Mouse (Mus musculus) embryonic fibroblast, embryonic 13.5 days (primary cell): Measurements from ENCODE around the gene Cdk15. TPM values are rescaled to one million over a fixed set of nuclear protein-coding genes. Genes with fewer than 3 reads are reported as not detected.

ENCODE experiments used
- H3K27ac ChIP-seq: 2 replicates; pipeline ENCODE4 v1.5.1; 2012; ENCODE audit warnings: low read length, control low read depth, inconsistent platforms; ENCODE audit not compliant: insufficient read depth
- H3K4me1 ChIP-seq: 2 replicates; pipeline ENCODE4 v1.6.1; 2011; ENCODE audit warnings: low read length; ENCODE audit not compliant: control insufficient read depth, insufficient read depth
- H3K4me3 ChIP-seq: 2 replicates; pipeline ENCODE4 v1.5.1; 2011; ENCODE audit warnings: mild to moderate bottlenecking, control low read depth, low read length; ENCODE audit not compliant: insufficient read depth
- CTCF ChIP-seq: IDR thresholded peaks from 2 replicates; pipeline ENCODE4 v1.5.1; 2011; ENCODE audit warnings: mild to moderate bottlenecking, control low read depth, low read length, moderate library complexity, borderline replicate concordance; ENCODE audit not compliant: insufficient read depth
- POLR2A ChIP-seq: IDR thresholded peaks from 2 replicates; pipeline ENCODE4 v1.6.1; 2011; ENCODE audit warnings: low read depth, mild to moderate bottlenecking, control low read depth, low read length, moderate library complexity
- polyA plus RNA-seq: library from polyadenylated mRNA; stranded (reverse); fragments of >200 nt; gene quantifications from 2 replicates; pipeline ENCODE4 v1.2.4, GENCODE M21; 2011; ENCODE audit warnings: low read depth; ENCODE audit not compliant: missing spikeins, insufficient read length

Cdk15 gene
- polyA plus RNA-seq, result 0.74 and 0.94 TPM in 2 replicates

DNA sequence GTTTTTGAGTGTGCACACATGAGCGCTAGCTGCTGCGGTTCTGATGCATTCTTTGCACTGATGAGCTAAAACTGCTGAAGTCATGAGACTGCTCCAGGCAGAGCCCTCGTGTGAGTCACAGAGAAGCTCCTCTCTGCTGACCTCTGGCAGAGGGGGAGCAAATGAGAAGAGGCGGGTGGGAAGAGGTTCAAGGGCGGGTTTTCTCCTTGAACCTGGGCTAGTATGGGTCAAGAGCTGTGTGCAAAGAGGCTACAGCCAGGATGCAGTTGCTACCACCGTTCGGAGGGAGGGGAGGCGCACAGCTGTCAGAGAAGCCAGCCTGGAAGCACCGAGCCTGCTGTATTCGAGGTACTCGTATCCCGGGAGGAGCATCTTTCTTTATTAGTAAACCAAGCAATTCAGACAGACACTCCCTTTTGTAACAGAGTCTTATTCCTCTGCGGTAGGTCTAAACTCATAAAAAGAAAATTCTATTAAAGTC is at the start of gene Cdk15:
TSS of gene Cdk15 (plus strand) at position 156 of the 481 bp plus-strand sequence.
- TF ChIP-seq CTCF, result no peak
- no peak for TF ChIP-seq POLR2A
- Histone ChIP-seq H3K27ac (peak within 1 kb of the TSS; percentile 14; the same call in 1 of the 2 replicates), H3K4me1 (peaks cover 9% of the 10 kb centered on the region; the same call in 1 of the 2 replicates), H3K4me3 (no peak within 1 kb of the TSS)

DNA sequence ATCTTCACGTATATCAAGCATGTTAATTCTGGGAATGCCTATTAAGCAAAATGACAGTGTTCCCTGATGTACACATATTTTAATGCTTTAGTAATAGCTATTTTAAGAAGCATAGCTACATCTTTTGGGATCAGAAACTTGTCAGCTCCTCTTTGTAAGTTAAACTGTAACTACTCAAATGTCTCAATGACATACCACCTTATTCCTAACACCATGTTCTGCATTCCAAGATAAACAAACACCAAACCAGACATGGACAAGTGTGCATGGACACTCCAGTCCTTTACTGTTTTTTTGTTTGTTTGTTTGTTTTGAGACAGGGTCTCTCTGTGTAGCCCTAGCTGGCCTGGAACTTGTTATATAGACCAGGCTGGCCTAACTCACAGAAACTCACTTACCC is 48.4 kb upstream of the Cdk15 start:
- no peaks in the 10 kb centered on the region for H3K4me1 ChIP-seq
- H3K4me3 ChIP-seq, result no peak overlapping the region
- TF ChIP-seq POLR2A (no peak), CTCF (no peak)
- no peak overlapping the region for H3K27ac ChIP-seq

DNA sequence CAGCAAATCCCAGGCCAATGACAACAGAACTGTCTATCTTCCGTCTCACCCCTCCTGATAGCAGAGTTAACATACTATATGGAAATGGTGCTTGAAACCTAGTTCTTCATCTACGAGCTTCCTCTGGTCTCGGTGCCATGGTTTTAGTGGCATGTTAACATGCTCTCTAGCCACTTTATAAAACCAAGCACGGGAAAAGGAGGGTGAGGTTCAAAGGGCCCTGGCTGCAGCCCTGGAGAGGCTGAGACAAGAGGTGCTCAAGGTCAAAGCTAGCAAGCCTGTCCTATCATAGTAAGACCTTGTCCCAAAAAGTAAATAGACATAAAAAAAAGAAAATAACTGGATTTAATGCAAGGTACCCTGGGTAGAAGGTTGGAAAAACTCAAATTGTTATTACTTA is 45.1 kb upstream of the Cdk15 start:
- no peak overlapping the region for H3K4me3 ChIP-seq
- no peak overlapping the region for H3K27ac ChIP-seq
- no peak for TF ChIP-seq CTCF
- no peak for TF ChIP-seq POLR2A
- H3K4me1 ChIP-seq, result no peaks in the 10 kb centered on the region

DNA sequence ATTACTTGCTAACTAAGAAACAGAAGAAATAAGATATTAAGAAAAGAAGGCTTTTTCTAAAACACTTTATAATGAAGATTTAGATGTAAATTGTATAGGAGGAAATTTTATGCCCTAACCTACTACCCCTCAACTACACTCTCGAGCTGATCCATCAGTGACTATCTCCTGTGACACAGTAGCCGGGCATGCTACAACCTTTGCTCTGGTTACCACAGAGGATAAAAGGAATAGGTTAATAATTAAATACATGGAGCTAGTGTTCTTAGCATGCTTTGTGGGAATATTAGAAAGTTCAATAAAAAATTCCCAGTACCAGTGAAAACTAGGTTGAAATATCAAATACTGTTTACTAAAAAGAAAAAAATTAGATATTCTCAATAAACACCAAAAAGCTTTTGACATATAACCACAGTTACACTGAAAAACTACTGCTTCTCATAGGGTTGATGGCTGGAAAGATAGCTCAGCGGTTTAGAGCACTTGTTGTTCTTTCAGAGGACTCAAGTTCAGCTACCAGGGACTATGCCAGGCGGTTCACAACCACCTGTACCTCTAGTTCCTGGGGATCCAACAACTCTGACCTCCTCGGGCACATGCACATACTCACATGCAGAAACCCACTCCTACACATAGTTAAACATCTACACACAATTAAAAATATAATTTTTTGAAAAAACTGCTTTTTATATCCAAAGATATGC is 44.5 kb upstream of the Cdk15 start:
- no peaks in the 10 kb centered on the region for H3K4me1 ChIP-seq
- no peak overlapping the region for H3K4me3 ChIP-seq
- TF ChIP-seq POLR2A (no peak), CTCF (no peak)
- H3K27ac ChIP-seq, result no peak overlapping the region

DNA sequence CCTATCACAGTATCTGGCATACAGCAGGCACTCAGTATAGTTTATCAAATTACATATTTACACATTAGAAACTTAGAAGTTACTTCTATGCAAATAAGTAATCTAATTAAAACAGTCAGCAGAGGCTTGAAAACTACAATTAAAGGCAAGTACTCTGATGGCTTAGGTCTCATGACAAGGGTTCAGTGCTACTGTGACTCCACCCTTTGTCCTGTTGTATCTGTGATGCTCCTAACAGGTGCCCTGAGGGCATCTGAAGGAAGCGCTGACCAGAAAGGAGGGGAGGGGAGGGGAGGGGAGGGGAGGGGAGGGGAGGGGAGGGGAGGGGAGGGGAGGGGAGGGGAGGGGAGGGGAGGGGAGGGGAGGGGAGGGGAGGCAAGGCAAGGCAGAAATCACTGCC is 43.8 kb upstream of the Cdk15 start:
- no peak overlapping the region for H3K27ac ChIP-seq
- TF ChIP-seq POLR2A, result no peak
- no peak for TF ChIP-seq CTCF
- H3K4me3 ChIP-seq, result no peak overlapping the region
- H3K4me1 ChIP-seq, result no peaks in the 10 kb centered on the region

DNA sequence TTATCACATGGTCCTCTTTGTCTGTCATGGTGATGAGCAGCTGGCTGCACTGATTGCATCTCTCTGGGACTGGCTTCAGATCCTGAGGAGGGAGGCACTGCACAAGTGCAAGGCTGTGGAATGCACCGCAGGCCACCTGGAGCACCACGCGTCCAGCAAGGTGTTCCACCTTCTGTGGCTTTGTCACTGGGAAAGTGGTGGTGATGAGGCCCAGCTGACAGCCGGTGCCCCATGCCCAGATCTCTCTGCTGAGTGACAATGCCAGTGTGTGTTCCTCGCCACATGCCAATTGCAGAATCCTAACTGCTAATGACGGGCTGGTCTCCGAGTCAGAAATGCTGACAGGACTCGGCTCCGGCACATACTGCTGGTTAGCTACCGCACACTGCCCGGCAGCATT is 41.3 kb upstream of the Cdk15 start:
- no peak overlapping the region for H3K27ac ChIP-seq
- no peak for TF ChIP-seq CTCF
- TF ChIP-seq POLR2A, result no peak
- no peak overlapping the region for H3K4me3 ChIP-seq
- H3K4me1 ChIP-seq, result no peaks in the 10 kb centered on the region

DNA sequence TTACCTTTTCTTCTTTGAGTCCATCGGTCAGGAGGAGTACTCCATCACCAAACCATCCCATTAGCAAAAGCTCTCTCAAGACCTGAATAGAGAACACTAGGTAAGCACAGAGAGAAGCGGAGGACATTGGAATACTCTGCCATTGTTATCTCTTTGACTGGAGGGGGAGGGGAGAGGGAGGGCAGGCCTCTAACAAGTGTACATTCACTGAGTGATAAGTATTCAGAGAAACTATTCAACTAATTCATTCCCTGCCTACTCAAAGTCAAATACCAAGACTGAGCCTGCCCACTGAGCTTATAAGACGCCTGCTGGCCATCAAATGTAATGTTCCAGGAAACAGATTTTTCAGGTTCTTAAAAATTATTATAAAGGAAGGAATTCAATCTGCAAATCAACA is 36.3 kb upstream of the Cdk15 start:
- no peaks in the 10 kb centered on the region for H3K4me1 ChIP-seq
- H3K27ac ChIP-seq, result no peak overlapping the region
- no peak overlapping the region for H3K4me3 ChIP-seq
- TF ChIP-seq POLR2A (no peak), CTCF (no peak)

DNA sequence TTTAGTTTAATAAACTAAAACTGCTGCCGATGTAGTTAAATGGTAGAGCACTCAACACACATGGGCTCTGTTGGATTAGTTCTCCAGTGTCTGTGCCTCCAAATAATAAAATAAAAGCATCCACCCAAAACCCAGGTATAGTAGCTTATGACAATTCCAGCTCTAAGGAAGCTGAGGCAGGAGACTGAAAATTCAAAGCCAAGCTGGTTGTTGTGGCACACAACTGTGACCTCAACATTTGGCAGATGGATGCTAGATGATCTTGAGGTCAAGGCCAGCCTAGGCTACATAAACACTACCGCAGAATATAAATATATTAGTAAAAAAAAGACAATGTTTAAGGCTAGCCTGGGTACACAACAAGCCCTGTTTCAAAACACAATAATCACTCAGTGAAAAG is 35.1 kb upstream of the Cdk15 start:
- no peak overlapping the region for H3K27ac ChIP-seq
- TF ChIP-seq POLR2A (no peak), CTCF (no peak)
- no peaks in the 10 kb centered on the region for H3K4me1 ChIP-seq
- H3K4me3 ChIP-seq, result no peak overlapping the region

DNA sequence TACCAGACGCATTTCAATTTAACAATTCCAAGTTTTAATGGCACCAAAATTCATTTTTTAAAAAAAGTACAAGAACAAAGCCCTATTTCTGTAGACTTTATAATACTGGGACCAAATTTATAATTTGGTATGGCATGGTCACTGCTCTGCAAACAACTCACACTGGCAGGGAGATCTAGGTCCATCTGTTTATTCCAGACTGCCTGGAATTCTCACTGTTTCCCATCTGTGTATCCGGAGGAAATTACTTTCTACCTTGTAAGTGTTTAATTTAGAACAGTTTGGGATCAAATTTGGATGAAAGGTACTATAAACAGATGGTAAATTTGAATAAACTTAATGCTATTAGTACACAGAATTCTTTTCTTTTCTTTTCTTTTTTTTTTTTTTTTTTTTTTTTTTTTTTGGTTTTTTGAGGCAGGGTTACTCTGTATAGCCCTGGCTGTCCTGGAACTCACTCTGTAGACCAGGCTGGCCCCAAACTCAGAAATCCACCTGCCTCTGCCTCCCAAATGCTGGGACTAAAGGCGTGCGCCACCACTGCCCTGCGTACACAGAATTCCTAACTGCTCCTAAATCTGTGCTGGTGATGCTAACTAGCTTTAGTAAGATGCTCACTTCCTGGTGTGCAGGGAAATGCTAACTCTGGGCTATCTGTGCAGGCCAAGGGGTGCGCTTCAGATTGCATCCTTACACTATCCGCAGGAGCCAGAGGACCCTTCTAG is 34.4 kb upstream of the Cdk15 start:
- Histone ChIP-seq H3K4me1 (no peaks in the 10 kb centered on the region), H3K4me3 (no peak overlapping the region), H3K27ac (no peak overlapping the region)
- TF ChIP-seq POLR2A (no peak), CTCF (no peak)

DNA sequence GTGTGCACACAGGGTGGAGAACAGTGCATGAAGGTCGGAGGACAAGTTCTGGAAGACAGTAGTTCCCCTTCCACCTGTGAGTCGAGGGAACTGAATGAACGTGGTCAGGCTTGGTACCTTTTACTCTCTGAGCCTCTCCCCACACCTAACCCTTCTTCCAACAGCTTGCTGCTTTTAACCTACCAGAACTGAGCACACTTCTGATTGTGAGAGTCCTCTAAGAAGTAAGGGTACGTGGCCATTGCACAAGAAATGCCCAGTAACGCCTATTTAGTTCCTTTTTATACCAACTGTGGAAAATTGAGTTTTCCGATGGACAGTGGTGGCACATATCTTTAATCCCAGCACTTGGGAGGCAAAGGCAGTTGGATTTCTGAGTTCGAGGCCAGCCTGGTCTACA is 28.2 kb upstream of the Cdk15 start:
- no peaks in the 10 kb centered on the region for H3K4me1 ChIP-seq
- TF ChIP-seq POLR2A (no peak), CTCF (no peak)
- H3K4me3 ChIP-seq, result no peak overlapping the region
- H3K27ac ChIP-seq, result no peak overlapping the region
